Mouse (Mus musculus): ENCODE measurements at regions not wholly inside any gene's neighbourhood (a gene's known extent, or its start where the extent isn't known, plus 50 kb on each side); places are given as distances from the start of the nearest gene placed in this dataset.

- H3K9ac ChIP-seq (ENCODE audit: low read depth, low read length): no peak overlapping the region
- H3K4me2 ChIP-seq (ENCODE audit: low read depth, low read length): no peak overlapping the region
- no peaks in the 10 kb centered on the region for H3K27me3 ChIP-seq (replicated peaks; ENCODE audit: control insufficient read depth, insufficient read depth, low read length)
- WGBS: 81% methylated on average over 2 of the region's 2 CpGs
- H3K9me3 ChIP-seq (ENCODE audit: control insufficient read depth, low read length): no peaks in the 10 kb centered on the region
- no peak overlapping the region for H3K27ac ChIP-seq (ENCODE audit: low read length)
- ATAC-seq: no peak
- H3K36me3 ChIP-seq (ENCODE audit: control insufficient read depth, insufficient read depth, low read length): no peaks in the 10 kb centered on the region
- no peaks in the 10 kb centered on the region for H3K4me1 ChIP-seq (ENCODE audit: control insufficient read depth, insufficient read depth, low read length)
- no peak overlapping the region for H3K4me3 ChIP-seq (ENCODE audit: low read length)
Measured at GRCm38 (mm10) chr5:97582509-97582908, 125.7 kb upstream of the Gk2 start.

GRCm38 (mm10) chr5:97565486-97565885, 108.7 kb upstream of the Gk2 start:
- Histone ChIP-seq H3K9me3 (ENCODE audit: control insufficient read depth, low read length) (no peaks in the 10 kb centered on the region), H3K9ac (ENCODE audit: low read depth, low read length) (no peak overlapping the region), H3K4me2 (ENCODE audit: low read depth, low read length) (no peak overlapping the region), H3K4me1 (ENCODE audit: control insufficient read depth, insufficient read depth, low read length) (no peaks in the 10 kb centered on the region), H3K4me3 (ENCODE audit: low read length) (no peak overlapping the region), H3K27me3 (replicated peaks; ENCODE audit: control insufficient read depth, insufficient read depth, low read length) (no peaks in the 10 kb centered on the region), H3K36me3 (ENCODE audit: control insufficient read depth, insufficient read depth, low read length) (no peaks in the 10 kb centered on the region), H3K27ac (ENCODE audit: low read length) (no peak overlapping the region)
- ATAC-seq: no peak
- WGBS: 72% methylated on average over 5 of the region's 5 CpGs

GRCm38 (mm10) chr5:97563724-97564123, 106.9 kb upstream of the Gk2 start:
- H3K4me1 ChIP-seq (ENCODE audit: control insufficient read depth, insufficient read depth, low read length): no peaks in the 10 kb centered on the region
- no peaks in the 10 kb centered on the region for H3K9me3 ChIP-seq (ENCODE audit: control insufficient read depth, low read length)
- WGBS: 78% methylated on average over 6 of the region's 6 CpGs
- no peak for ATAC-seq
- no peaks in the 10 kb centered on the region for H3K27me3 ChIP-seq (replicated peaks; ENCODE audit: control insufficient read depth, insufficient read depth, low read length)
- no peaks in the 10 kb centered on the region for H3K36me3 ChIP-seq (ENCODE audit: control insufficient read depth, insufficient read depth, low read length)
- H3K9ac ChIP-seq (ENCODE audit: low read depth, low read length): no peak overlapping the region
- H3K4me2 ChIP-seq (ENCODE audit: low read depth, low read length): no peak overlapping the region
- no peak overlapping the region for H3K27ac ChIP-seq (ENCODE audit: low read length)
- H3K4me3 ChIP-seq (ENCODE audit: low read length): no peak overlapping the region

- H3K27me3 ChIP-seq (replicated peaks; ENCODE audit: control insufficient read depth, insufficient read depth, low read length): no peaks in the 10 kb centered on the region
- no peak overlapping the region for H3K4me3 ChIP-seq (ENCODE audit: low read length)
- no peak for ATAC-seq
- H3K4me1 ChIP-seq (ENCODE audit: control insufficient read depth, insufficient read depth, low read length): no peaks in the 10 kb centered on the region
- H3K9ac ChIP-seq (ENCODE audit: low read depth, low read length): no peak overlapping the region
- no peak overlapping the region for H3K4me2 ChIP-seq (ENCODE audit: low read depth, low read length)
- WGBS: 71% methylated on average over 6 of the region's 6 CpGs
- H3K27ac ChIP-seq (ENCODE audit: low read length): no peak overlapping the region
- H3K9me3 ChIP-seq (ENCODE audit: control insufficient read depth, low read length): no peaks in the 10 kb centered on the region
- no peaks in the 10 kb centered on the region for H3K36me3 ChIP-seq (ENCODE audit: control insufficient read depth, insufficient read depth, low read length)
Measured at GRCm38 (mm10) chr5:97554274-97554673, 97.5 kb upstream of the Gk2 start.

- Histone ChIP-seq H3K4me1 (ENCODE audit: control insufficient read depth, insufficient read depth, low read length) (no peaks in the 10 kb centered on the region), H3K36me3 (ENCODE audit: control insufficient read depth, insufficient read depth, low read length) (no peaks in the 10 kb centered on the region), H3K9me3 (ENCODE audit: control insufficient read depth, low read length) (no peaks in the 10 kb centered on the region), H3K9ac (ENCODE audit: low read depth, low read length) (no peak overlapping the region), H3K27ac (ENCODE audit: low read length) (no peak overlapping the region), H3K4me3 (ENCODE audit: low read length) (no peak overlapping the region), H3K27me3 (replicated peaks; ENCODE audit: control insufficient read depth, insufficient read depth, low read length) (no peaks in the 10 kb centered on the region), H3K4me2 (ENCODE audit: low read depth, low read length) (no peak overlapping the region)
- no peak for ATAC-seq
- 55% methylated on average over 3 of the region's 3 CpGs for WGBS
Measured at GRCm38 (mm10) chr5:97553122-97553521, 96.3 kb upstream of the Gk2 start.

- Histone ChIP-seq H3K36me3 (ENCODE audit: control insufficient read depth, insufficient read depth, low read length) (no peaks in the 10 kb centered on the region), H3K4me1 (ENCODE audit: control insufficient read depth, insufficient read depth, low read length) (no peaks in the 10 kb centered on the region), H3K27me3 (replicated peaks; ENCODE audit: control insufficient read depth, insufficient read depth, low read length) (no peaks in the 10 kb centered on the region), H3K27ac (ENCODE audit: low read length) (no peak overlapping the region), H3K4me3 (ENCODE audit: low read length) (no peak overlapping the region), H3K4me2 (ENCODE audit: low read depth, low read length) (no peak overlapping the region), H3K9ac (ENCODE audit: low read depth, low read length) (no peak overlapping the region), H3K9me3 (ENCODE audit: control insufficient read depth, low read length) (no peaks in the 10 kb centered on the region)
- WGBS: 29% methylated on average over 3 of the region's 3 CpGs
- no peak for ATAC-seq
Measured at GRCm38 (mm10) chr5:97537492-97538257, 80.9 kb upstream of the Gk2 start.

GRCm38 (mm10) chr5:97533733-97534132, 76.9 kb upstream of the Gk2 start:
- H3K27me3 ChIP-seq (replicated peaks; ENCODE audit: control insufficient read depth, insufficient read depth, low read length): no peaks in the 10 kb centered on the region
- no peaks in the 10 kb centered on the region for H3K36me3 ChIP-seq (ENCODE audit: control insufficient read depth, insufficient read depth, low read length)
- H3K4me3 ChIP-seq (ENCODE audit: low read length): no peak overlapping the region
- no peak overlapping the region for H3K9ac ChIP-seq (ENCODE audit: low read depth, low read length)
- no peak overlapping the region for H3K4me2 ChIP-seq (ENCODE audit: low read depth, low read length)
- no peak for ATAC-seq
- WGBS: 66% methylated on average over 5 of the region's 5 CpGs
- H3K27ac ChIP-seq (ENCODE audit: low read length): no peak overlapping the region
- no peaks in the 10 kb centered on the region for H3K4me1 ChIP-seq (ENCODE audit: control insufficient read depth, insufficient read depth, low read length)
- H3K9me3 ChIP-seq (ENCODE audit: control insufficient read depth, low read length): no peaks in the 10 kb centered on the region

GRCm38 (mm10) chr5:97527555-97527954, 70.7 kb upstream of the Gk2 start:
- no peaks in the 10 kb centered on the region for H3K27me3 ChIP-seq (replicated peaks; ENCODE audit: control insufficient read depth, insufficient read depth, low read length)
- H3K9ac ChIP-seq (ENCODE audit: low read depth, low read length): no peak overlapping the region
- no peaks in the 10 kb centered on the region for H3K4me1 ChIP-seq (ENCODE audit: control insufficient read depth, insufficient read depth, low read length)
- no peak overlapping the region for H3K27ac ChIP-seq (ENCODE audit: low read length)
- no peak for ATAC-seq
- no peaks in the 10 kb centered on the region for H3K36me3 ChIP-seq (ENCODE audit: control insufficient read depth, insufficient read depth, low read length)
- 79% methylated on average over 5 of the region's 5 CpGs for WGBS
- no peaks in the 10 kb centered on the region for H3K9me3 ChIP-seq (ENCODE audit: control insufficient read depth, low read length)
- H3K4me3 ChIP-seq (ENCODE audit: low read length): no peak overlapping the region
- H3K4me2 ChIP-seq (ENCODE audit: low read depth, low read length): no peak overlapping the region

All from intestine, embryonic 16.5 days (tissue).